2 mouse cellular contexts compared by ENCODE assay signal in genomic region chr16:33544346-33544745, GRCm38 (mm10).
TF ChIP-seq lines count a peak whose summit lies in the region.

No protein-coding gene starts in this region.

TF ChIP-seq in CH12.LX, 34 proteins besides CTCF, POLR2A, EP300 and RAD21 (continued from another document):
- no peak for TF ChIP-seq NRF1 (IDR thresholded peaks at IDR 0.05; ENCODE audit: low read depth, low read length)
- no peak for TF ChIP-seq CHD2 (IDR thresholded peaks at IDR 0.05; ENCODE audit: low read length)
- TF ChIP-seq MYC (IDR thresholded peaks at IDR 0.05; ENCODE audit: low read depth, low read length): no peak
- TF ChIP-seq GABPA (IDR thresholded peaks at IDR 0.05; ENCODE audit: insufficient replicate concordance, low read depth, low read length): no peak
- no peak for TF ChIP-seq ZKSCAN1 (IDR thresholded peaks at IDR 0.05; ENCODE audit: borderline replicate concordance, low read depth, low read length)
- 0 out of 2 replicates have a peak, but pooled peaks have one; percentile 5 for TF ChIP-seq SMC3 (IDR thresholded peaks at IDR 0.05; ENCODE audit: low read depth, low read length)

TF ChIP-seq in MEL, 35 proteins besides CTCF, POLR2A, EP300 and RAD21 (continued from another document):
- TF ChIP-seq USF2 (IDR thresholded peaks at IDR 0.05; ENCODE audit: borderline replicate concordance in 1 of 2, insufficient read depth in 1 of 2, low read depth in 1 of 2, low read length in 2 of 2): no peak
- TF ChIP-seq UBTF (IDR thresholded peaks at IDR 0.05; ENCODE audit: borderline replicate concordance, insufficient read depth, low read depth, low read length): no peak
- TF ChIP-seq POLR2AphosphoS2 (IDR thresholded peaks at IDR 0.05; ENCODE audit: low read length): no peak
- no peak for TF ChIP-seq TAL1 (IDR thresholded peaks at IDR 0.05; ENCODE audit: low read length)
- TF ChIP-seq ZNF384 (IDR thresholded peaks at IDR 0.05; ENCODE audit: low read depth, low read length): no peak
- TF ChIP-seq MYC (IDR thresholded peaks at IDR 0.05; ENCODE audit: low read depth, low read length): no peak
- TF ChIP-seq TBP (IDR thresholded peaks at IDR 0.05; ENCODE audit: low read depth, low read length): no peak
- no peak for TF ChIP-seq TCF12 (IDR thresholded peaks at IDR 0.05; ENCODE audit: low read depth, low read length)
- TF ChIP-seq BHLHE40 (IDR thresholded peaks at IDR 0.05; ENCODE audit: borderline replicate concordance, low read depth, low read length): no peak
- no peak for TF ChIP-seq JUND (IDR thresholded peaks at IDR 0.05; ENCODE audit: low read depth, low read length)
- no peak for TF ChIP-seq MAX (IDR thresholded peaks at IDR 0.05; ENCODE audit: low read length)
